Mouse (Mus musculus): Measurements from ENCODE around the gene Galnt16.
A peak's percentile ranks its signal among the peaks of the same experiment; 100 is the strongest.

DNA sequence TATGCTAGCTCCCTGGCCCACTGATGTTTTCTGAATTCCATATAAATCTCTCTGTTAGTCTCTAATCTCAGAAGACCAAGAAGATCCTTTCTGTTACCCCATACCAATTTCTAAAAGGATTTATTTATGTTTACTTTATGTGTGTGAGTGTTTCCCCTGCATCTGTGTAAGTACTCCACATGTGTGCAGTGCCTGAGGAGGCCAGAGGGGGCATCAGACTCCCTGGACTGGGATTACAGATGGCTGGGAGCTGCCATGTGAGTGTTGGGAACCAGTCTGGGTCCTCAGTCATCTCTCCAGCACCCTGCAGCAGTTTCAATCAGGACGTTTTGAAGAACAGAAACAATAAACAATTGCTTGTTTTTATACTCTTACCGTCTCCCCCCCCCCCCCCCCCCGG is 34.7 kb upstream of the Galnt16 start:
- no peak for TF ChIP-seq POLR2A (IDR thresholded peaks at IDR 0.05; ENCODE audit: control insufficient read depth, low read depth, low read length)
- peak; percentile 11; the same call in 1 of the 2 replicates for TF ChIP-seq CTCF (IDR thresholded peaks at IDR 0.05; ENCODE audit: control insufficient read depth, insufficient read depth, insufficient replicate concordance, low read depth, low read length)
